ENCODE assay signal across 33 mouse cellular contexts in the genomic region with DNA sequence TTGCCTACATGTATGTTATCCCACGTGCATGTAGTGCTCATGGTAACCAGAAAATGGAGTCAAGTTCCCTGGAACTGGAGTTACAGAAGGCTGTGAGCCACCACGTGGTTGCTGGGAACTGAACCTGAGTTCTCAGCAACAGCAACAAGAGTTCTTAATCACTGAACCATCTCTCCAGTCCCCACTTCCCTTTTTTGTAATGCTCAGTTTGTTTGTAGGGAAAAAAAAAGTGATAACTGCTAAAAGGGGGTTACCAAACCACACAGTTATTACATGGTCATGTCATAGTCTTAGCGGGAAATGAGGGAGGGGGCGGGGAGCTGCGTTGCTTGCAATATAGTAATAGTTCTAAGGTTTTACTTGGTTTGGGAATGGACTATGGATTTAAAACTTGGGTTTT. TPM values are rescaled to one million over a fixed set of nuclear protein-coding genes. Genes with fewer than 3 reads are reported as not detected.
A peak's percentile ranks its signal among the peaks of the same experiment; 100 is the strongest.
DNase-seq lines count a peak whose midpoint lies in the region; ATAC-seq and TF ChIP-seq lines count a peak whose summit lies in the region.
"Had no signal": no experiment of that assay in that cellular context is flagged by ENCODE, and none has a peak within 500 bp of the region (broad histone marks: within the 10 kb centered on the region; RNA-seq: fewer than 3 reads in every experiment).

No protein-coding gene starts in this region.

- H3K36me3 ChIP-seq in spleen, adult 2 months (ENCODE audit: control insufficient read depth, insufficient read depth, low read length) = no peaks in the 10 kb centered on the region
- H3K36me3 ChIP-seq in MEL (ENCODE audit: control insufficient read depth in 1 of 2, insufficient read depth in 2 of 2, low read length in 2 of 2) (peaks cover 0 to 21% of the 10 kb centered on the region in 2 experiments; a peak in 2 of 4 replicates), macrophage (ENCODE audit: inconsistent target) (no peaks in the 10 kb centered on the region)
- H3K36me3 ChIP-seq in liver, postnatal 0 days (replicated peaks; ENCODE audit: insufficient read depth, low read length) = no peaks in the 10 kb centered on the region
- no peaks in the 10 kb centered on the region for H3K36me3 ChIP-seq in hindbrain, embryonic 12.5 days
- H3K36me3 ChIP-seq: forebrain, embryonic 15.5 days; limb, embryonic 15.5 days; midbrain, embryonic 15.5 days; neural tube, embryonic 13.5 days had no signal

- no peaks in the 10 kb centered on the region for H3K27me3 ChIP-seq in spleen, adult 2 months (ENCODE audit: control insufficient read depth, insufficient read depth, low read length)
- no peaks in the 10 kb centered on the region for H3K27me3 ChIP-seq in MEL (ENCODE audit: control insufficient read depth in 1 of 2, insufficient read depth in 2 of 2, low read length in 2 of 2)
- no peaks in the 10 kb centered on the region for H3K27me3 ChIP-seq in liver, postnatal 0 days (ENCODE audit: insufficient read depth, low read length)
- no peaks in the 10 kb centered on the region for H3K27me3 ChIP-seq in hindbrain, embryonic 12.5 days
- H3K27me3 ChIP-seq: forebrain, embryonic 15.5 days; limb, embryonic 15.5 days; midbrain, embryonic 15.5 days; neural tube, embryonic 13.5 days had no signal

- no peaks in the 10 kb centered on the region for H3K9me3 ChIP-seq in MEL (replicated peaks; ENCODE audit: insufficient read depth, low read length)
- no peaks in the 10 kb centered on the region for H3K9me3 ChIP-seq in liver, postnatal 0 days (ENCODE audit: low read length)
- no peaks in the 10 kb centered on the region for H3K9me3 ChIP-seq in hindbrain, embryonic 12.5 days (replicated peaks)
- H3K9me3 ChIP-seq: forebrain, embryonic 15.5 days; limb, embryonic 15.5 days; midbrain, embryonic 15.5 days; neural tube, embryonic 13.5 days had no signal

- WGBS in spleen, adult 2 months = 15% methylated on average over 5 of the region's 5 CpGs
- 1% methylated on average over 5 of the region's 5 CpGs for WGBS in macrophage (ENCODE audit: missing documents)
- WGBS in liver, postnatal 0 days (ENCODE audit: insufficient replicate concordance) = 29% methylated on average over 5 of the region's 5 CpGs
- WGBS in hindbrain, embryonic 12.5 days = 85% methylated on average over 5 of the region's 5 CpGs

- no peak overlapping the region for H3K4me2 ChIP-seq in liver, postnatal 0 days (ENCODE audit: low read depth, low read length)
- H3K4me2 ChIP-seq in hindbrain, embryonic 12.5 days (replicated peaks) = no peak overlapping the region
- H3K4me2 ChIP-seq: forebrain, embryonic 15.5 days; hindbrain, embryonic 14.5 days; limb, embryonic 15.5 days; midbrain, embryonic 15.5 days; neural tube, embryonic 13.5 days had no signal

- peak overlapping the region; percentile 33 for H3K9ac ChIP-seq in MEL (ENCODE audit: control insufficient read depth, low read depth, low read length, poor library complexity, severe bottlenecking)
- no peak overlapping the region for H3K9ac ChIP-seq in liver, postnatal 0 days (replicated peaks)
- no peak overlapping the region for H3K9ac ChIP-seq in hindbrain, embryonic 12.5 days
- H3K9ac ChIP-seq: forebrain, embryonic 15.5 days; hindbrain, embryonic 14.5 days; limb, embryonic 15.5 days; liver, embryonic 14.5 days; midbrain, embryonic 15.5 days; neural tube, embryonic 13.5 days had no signal

- TF ChIP-seq POLR2A in spleen, adult 2 months (IDR thresholded peaks at IDR 0.05; ENCODE audit: low read depth, low read length) = no peak
- TF ChIP-seq POLR2A in MEL (IDR thresholded peaks at IDR 0.05; ENCODE audit: control insufficient read depth in 1 of 2, insufficient read depth in 1 of 2, low read depth in 1 of 2, low read length in 2 of 2, poor library complexity in 1 of 2) = no peak

- peak; percentile 77 to 81 for TF ChIP-seq EP300 in MEL (IDR thresholded peaks at IDR 0.05; ENCODE audit: low read depth in 1 of 2, low read length in 2 of 2)
- no peak for TF ChIP-seq EP300 in liver, postnatal 0 days (IDR thresholded peaks at IDR 0.05; ENCODE audit: low read depth)

- peak overlapping the region; percentile 84 for H3K27ac ChIP-seq in spleen, adult 2 months (ENCODE audit: insufficient read depth, low read length)
- H3K27ac ChIP-seq in MEL (ENCODE audit: control insufficient read depth, low read depth, low read length) (peak overlapping the region; percentile 77), macrophage (0 out of 2 replicates have a peak overlapping the region, but pooled peaks have one; percentile 2)
- H3K27ac ChIP-seq in liver, postnatal 0 days (ENCODE audit: low read depth) = no peak overlapping the region; the same call in 1 of the 2 replicates
- no peak overlapping the region for H3K27ac ChIP-seq in hindbrain, embryonic 12.5 days
- H3K27ac ChIP-seq: forebrain, embryonic 15.5 days; hindbrain, embryonic 14.5 days; limb, embryonic 15.5 days; liver, embryonic 14.5 days; midbrain, embryonic 15.5 days; neural tube, embryonic 13.5 days had no signal

- H3K4me3 ChIP-seq in spleen, adult 2 months (ENCODE audit: extremely low read depth, insufficient read depth, insufficient read length) = no peak overlapping the region
- H3K4me3 ChIP-seq in MEL (ENCODE audit: control insufficient read depth in 1 of 2, insufficient read depth in 1 of 2, low read depth in 2 of 2, low read length in 2 of 2) (no peak overlapping the region), macrophage (ENCODE audit: inconsistent target) (no peak overlapping the region)
- H3K4me3 ChIP-seq in liver, postnatal 0 days (ENCODE audit: low read depth, low read length) = no peak overlapping the region
- H3K4me3 ChIP-seq in hindbrain, embryonic 12.5 days = no peak overlapping the region
- H3K4me3 ChIP-seq: forebrain, embryonic 15.5 days; limb, embryonic 15.5 days; midbrain, embryonic 15.5 days; myocyte; neural tube, embryonic 13.5 days had no signal

- no peak for TF ChIP-seq CTCF in spleen, adult 2 months (IDR thresholded peaks at IDR 0.05; ENCODE audit: extremely low read depth, insufficient read depth, insufficient read length, insufficient replicate concordance)
- no peak for TF ChIP-seq CTCF in MEL (IDR thresholded peaks at IDR 0.05 in 2 of 3, conservative IDR thresholded peaks at IDR 0.05 in 1 of 3; ENCODE audit: control insufficient read depth in 1 of 3, insufficient read depth in 1 of 3, low read depth in 2 of 3, low read length in 3 of 3, poor library complexity in 1 of 3, severe bottlenecking in 1 of 3)
- TF ChIP-seq CTCF in liver, postnatal 0 days (IDR thresholded peaks at IDR 0.05; ENCODE audit: low read depth) = no peak

- H3K4me1 ChIP-seq in spleen, adult 2 months (ENCODE audit: control insufficient read depth, insufficient read depth, insufficient read length) = peaks cover 12% of the 10 kb centered on the region; the same call in 1 of the 2 replicates
- peaks cover 23 to 30% of the 10 kb centered on the region in 2 experiments for H3K4me1 ChIP-seq in MEL (ENCODE audit: control insufficient read depth in 1 of 2, insufficient read depth in 2 of 2, low read length in 2 of 2)
- peaks cover 12% of the 10 kb centered on the region for H3K4me1 ChIP-seq in liver, postnatal 0 days (ENCODE audit: insufficient read depth)
- H3K4me1 ChIP-seq in hindbrain, embryonic 12.5 days = peaks cover 7% of the 10 kb centered on the region; the same call in 1 of the 2 replicates
- H3K4me1 ChIP-seq: forebrain, embryonic 15.5 days; limb, embryonic 15.5 days had no signal

- no peak for ATAC-seq in liver, postnatal 0 days
- no peak for ATAC-seq in hindbrain, embryonic 12.5 days (ENCODE audit: low FRiP score)
- ATAC-seq: forebrain, embryonic 15.5 days; midbrain, embryonic 15.5 days had no signal

- no peaks in the 10 kb centered on the region for H3K79me2 ChIP-seq in MEL (ENCODE audit: control insufficient read depth, insufficient read depth, low read length, poor library complexity)
- no peaks in the 10 kb centered on the region for H3K79me2 ChIP-seq in macrophage (ENCODE audit: inconsistent target)

- DNase-seq in spleen, adult 2 months (ENCODE audit: low read depth in 1 of 2, low spot score in 2 of 2) = peak in 1 of 2 experiments; percentile 78
- no peak for DNase-seq in spleen, postnatal 14 days (ENCODE audit: low spot score in 2 of 2)
- peak; percentile 92 for DNase-seq in MEL (ENCODE audit: low read depth, low spot score)
- DNase-seq in right cerebral cortex, adult 2 months (ENCODE audit: low spot score in 2 of 2) = no peak
- no peak for DNase-seq in liver, postnatal 0 days
- DNase-seq: adrenal gland, adult 2 months; cerebellum, adult 18-20 months; cerebellum, postnatal 14 days; heart, adult 11 months; kidney, postnatal 10 days; left cerebral cortex, postnatal 4 days; right cerebral cortex, postnatal 4 days had no signal

- no peak for TF ChIP-seq RAD21 in MEL (IDR thresholded peaks at IDR 0.05; ENCODE audit: low read depth, low read length)

RNA-seq across cellular contexts. Expression of gene Ffar3, which starts 13.9 kb away (rescaled TPM):
- 0.59 and 0.84 TPM in 2 replicates for polyA plus RNA-seq in spleen, adult 2 months (2012; rRNA removed)
- total RNA-seq in MEL (2012; rRNA removed) = not detected in 2 replicates
- polyA plus RNA-seq in MEL (2012; ENCODE audit: insufficient read depth in 1 of 2, insufficient read length in 2 of 2, low read depth in 1 of 2, low replicate concordance in 2 of 2, missing spikeins in 1 of 2) (not detected), macrophage (2018) (not detected in 3 replicates)
- not detected for total RNA-seq in macrophage (2018; cell fraction: chromatin; rRNA removed)
- total RNA-seq in macrophage (2018; cell fraction: cytosol; rRNA removed) = not detected
- not detected for total RNA-seq in macrophage (2018; cell fraction: nucleus; rRNA removed)
- not detected in 2 replicates for polyA plus RNA-seq in liver, postnatal 0 days (2015; fragmentation: Nextera tagmentation; extraction: Ambion mirVana)
- not detected in 2 replicates for polyA plus RNA-seq in hindbrain, embryonic 12.5 days (2016; fragmentation: Nextera tagmentation; extraction: Ambion mirVana)
- total RNA-seq: gastrocnemius, adult 8-10 months; heart, postnatal 25 days; layer of hippocampus, adult 18-20 months; left cerebral cortex, adult 8-10 months; left cerebral cortex, postnatal 4 days; megakaryocyte-erythroid progenitor cell, adult 5-6 weeks had no signal
- polyA plus RNA-seq: C2C12; embryonic facial prominence, embryonic 14.5 days; forebrain, embryonic 15.5 days; heart, embryonic 14.5 days; hindbrain, embryonic 14.5 days; limb, embryonic 15.5 days; liver, embryonic 14.5 days; lung, embryonic 16.5 days; midbrain, embryonic 15.5 days; myocyte; neural tube, embryonic 13.5 days; testis, adult 2 months had no signal

RNA-seq across cellular contexts. Expression of gene Ffar2, which starts 18.5 kb away (rescaled TPM):
- 19.2 and 38.6 TPM in 2 replicates for polyA plus RNA-seq in spleen, adult 2 months (2012; rRNA removed)
- total RNA-seq in MEL (2012; rRNA removed) = not detected in 2 replicates
- polyA plus RNA-seq in MEL (2012; ENCODE audit: insufficient read depth in 1 of 2, insufficient read length in 2 of 2, low read depth in 1 of 2, low replicate concordance in 2 of 2, missing spikeins in 1 of 2) (under 1 TPM in 1 of 2 experiments, not detected in 1; 0.04 TPM), macrophage (2018) (0.10 TPM in 1 of 3 replicates, not detected in the others)
- total RNA-seq in macrophage (2018; cell fraction: chromatin; rRNA removed) = under 1 TPM in 2 of 26 experiments, not detected in 24; 0.25 to 0.36 TPM
- total RNA-seq in macrophage (2018; cell fraction: cytosol; rRNA removed) = under 1 TPM in 22 of 26 experiments, not detected in 4; 0.09 to 0.60 (median 0.24) TPM
- total RNA-seq in macrophage (2018; cell fraction: nucleus; rRNA removed) = under 1 TPM in 5 of 26 experiments, not detected in 21; 0.29 to 0.99 (median 0.69) TPM
- 1.6 and 2.1 TPM in 2 replicates for polyA plus RNA-seq in liver, postnatal 0 days (2015; fragmentation: Nextera tagmentation; extraction: Ambion mirVana)
- not detected in 2 replicates for polyA plus RNA-seq in hindbrain, embryonic 12.5 days (2016; fragmentation: Nextera tagmentation; extraction: Ambion mirVana)
- total RNA-seq: layer of hippocampus, adult 18-20 months; layer of hippocampus, postnatal 14 days; left cerebral cortex, adult 8-10 months; left cerebral cortex, postnatal 4 days had no signal
- polyA plus RNA-seq: C2C12; hindbrain, embryonic 14.5 days; limb, embryonic 15.5 days; midbrain, embryonic 15.5 days; myocyte had no signal

RNA-seq across cellular contexts. Expression of gene Ffar1, which starts 19.3 kb away (rescaled TPM):
- polyA plus RNA-seq in spleen, adult 2 months (2012; rRNA removed) = 17.0 and 20.1 TPM in 2 replicates
- total RNA-seq in MEL (2012; rRNA removed) = not detected in 2 replicates
- polyA plus RNA-seq in MEL (2012; ENCODE audit: insufficient read depth in 1 of 2, insufficient read length in 2 of 2, low read depth in 1 of 2, low replicate concordance in 2 of 2, missing spikeins in 1 of 2) (not detected), macrophage (2018) (not detected in 3 replicates)
- under 1 TPM in 10 of 26 experiments, not detected in 16; 0.12 to 0.28 (median 0.21) TPM for total RNA-seq in macrophage (2018; cell fraction: chromatin; rRNA removed)
- total RNA-seq in macrophage (2018; cell fraction: cytosol; rRNA removed) = under 1 TPM in 11 of 26 experiments, not detected in 15; 0.03 to 0.09 (median 0.04) TPM
- under 1 TPM in 14 of 26 experiments, not detected in 12; 0.12 to 0.31 (median 0.21) TPM for total RNA-seq in macrophage (2018; cell fraction: nucleus; rRNA removed)
- 0.06 TPM in 1 of 2 replicates, not detected in the other for polyA plus RNA-seq in liver, postnatal 0 days (2015; fragmentation: Nextera tagmentation; extraction: Ambion mirVana)
- not detected in 2 replicates for polyA plus RNA-seq in hindbrain, embryonic 12.5 days (2016; fragmentation: Nextera tagmentation; extraction: Ambion mirVana)
- total RNA-seq: adrenal gland, adult 2 months; gastrocnemius, adult 8-10 months; heart, postnatal 25 days; layer of hippocampus, adult 18-20 months; layer of hippocampus, postnatal 14 days; left cerebral cortex, adult 8-10 months; left cerebral cortex, postnatal 4 days had no signal
- polyA plus RNA-seq: adrenal gland, adult 2 months; C2C12; embryonic facial prominence, embryonic 14.5 days; forebrain, embryonic 15.5 days; heart, embryonic 14.5 days; hindbrain, embryonic 14.5 days; limb, embryonic 15.5 days; lung, embryonic 16.5 days; midbrain, embryonic 15.5 days; myocyte; neural tube, embryonic 13.5 days had no signal

RNA-seq across cellular contexts. Expression of gene Cd22, which starts 38.0 kb away (rescaled TPM):
- 269 and 316 TPM in 2 replicates for polyA plus RNA-seq in spleen, adult 2 months (2012; rRNA removed)
- not detected in 2 replicates for total RNA-seq in MEL (2012; rRNA removed)
- under 1 TPM in 1 of 2 experiments, not detected in 1; 0.07 TPM for polyA plus RNA-seq in MEL (2012; ENCODE audit: insufficient read depth in 1 of 2, insufficient read length in 2 of 2, low read depth in 1 of 2, low replicate concordance in 2 of 2, missing spikeins in 1 of 2)
- total RNA-seq in macrophage (2018; cell fraction: chromatin; rRNA removed) = 10 to 100 TPM in 11 of 26 experiments, 1 to 10 TPM in 15; 1.1 to 23.7 (median 8.0) TPM
- total RNA-seq in macrophage (2018; cell fraction: cytosol; rRNA removed) = 10 to 100 TPM in 15 of 26 experiments, 1 to 10 TPM in 11; 5.5 to 38.4 (median 11.5) TPM
- 10 to 100 TPM in 20 of 26 experiments, 1 to 10 TPM in 6; 7.6 to 68.4 (median 16.4) TPM for total RNA-seq in macrophage (2018; cell fraction: nucleus; rRNA removed)
- 15.6 to 31.6 TPM (median 22.5 TPM) in 3 replicates for polyA plus RNA-seq in macrophage (2018)
- 1.5 and 2.2 TPM in 2 replicates for polyA plus RNA-seq in liver, postnatal 0 days (2015; fragmentation: Nextera tagmentation; extraction: Ambion mirVana)
- not detected in 2 replicates for polyA plus RNA-seq in hindbrain, embryonic 12.5 days (2016; fragmentation: Nextera tagmentation; extraction: Ambion mirVana)
- total RNA-seq: gastrocnemius, adult 8-10 months; layer of hippocampus, adult 18-20 months; layer of hippocampus, postnatal 14 days had no signal
- polyA plus RNA-seq: forebrain, embryonic 15.5 days; heart, embryonic 14.5 days; hindbrain, embryonic 14.5 days; midbrain, embryonic 15.5 days; myocyte had no signal

RNA-seq across cellular contexts. Expression of gene Krtdap, which starts 54.4 kb away (rescaled TPM):
- not detected in 2 replicates for polyA plus RNA-seq in spleen, adult 2 months (2012; rRNA removed)
- total RNA-seq in MEL (2012; rRNA removed) = not detected in 2 replicates
- polyA plus RNA-seq in MEL (2012; ENCODE audit: insufficient read depth in 1 of 2, insufficient read length in 2 of 2, low read depth in 1 of 2, low replicate concordance in 2 of 2, missing spikeins in 1 of 2) (not detected), macrophage (2018) (not detected in 3 replicates)
- not detected for total RNA-seq in macrophage (2018; cell fraction: chromatin; rRNA removed)
- total RNA-seq in macrophage (2018; cell fraction: cytosol; rRNA removed) = not detected
- not detected for total RNA-seq in macrophage (2018; cell fraction: nucleus; rRNA removed)
- polyA plus RNA-seq in liver, postnatal 0 days (2015; fragmentation: Nextera tagmentation; extraction: Ambion mirVana) = not detected in 2 replicates
- not detected in 2 replicates for polyA plus RNA-seq in hindbrain, embryonic 12.5 days (2016; fragmentation: Nextera tagmentation; extraction: Ambion mirVana)
- total RNA-seq: adrenal gland, adult 2 months; heart, postnatal 25 days; layer of hippocampus, adult 18-20 months; layer of hippocampus, postnatal 14 days; left cerebral cortex, adult 8-10 months; left cerebral cortex, postnatal 4 days; megakaryocyte-erythroid progenitor cell, adult 5-6 weeks had no signal
- polyA plus RNA-seq: adrenal gland, adult 2 months; C2C12; heart, embryonic 14.5 days; hindbrain, embryonic 14.5 days; kidney, adult 2 months; liver, embryonic 14.5 days; myocyte; testis, adult 2 months had no signal

Comparison
In these comparisons a context has a peak if more than half of its experiments do, and no peak if none do; other contexts are left out.
1. H3K27ac ChIP-seq: peak in spleen, adult 2 months (single experiment), MEL (single experiment) and macrophage (single experiment); none in liver, postnatal 0 days (single experiment) and hindbrain, embryonic 12.5 days (single experiment).
2. RNA of gene Ffar1, which starts 19.3 kb away (polyA plus RNA-seq): 17.0 to 20.1 TPM in spleen, adult 2 months; 0.06 TPM in liver, postnatal 0 days, not detected in macrophage, not detected in hindbrain, embryonic 12.5 days and not detected in MEL; every median in the first group is over 10 times any median in the second.